Mouse (Mus musculus) kidney, adult 2 months (tissue): ENCODE results near the gene Gm10309. TPM values are rescaled to one million over a fixed set of nuclear protein-coding genes. Genes with fewer than 3 reads are reported as not detected.

Source experiments
- DNase-seq: peaks from one replicate; pipeline ENCODE4 v3.0.0; 2021
- H3K27ac ChIP-seq: fragments of 200-500 bp; 2 replicates; pipeline ENCODE4 v1.5.1; 2012; ENCODE audit warnings: low read depth, low read length, control low read depth, inconsistent platforms; ENCODE audit not compliant: insufficient read depth
- H3K27me3 ChIP-seq: fragments of 200-500 bp; replicated peaks from 2 replicates; pipeline ENCODE4 v1.6.1; 2012; ENCODE audit warnings: mild to moderate bottlenecking, moderate library complexity, low read length, inconsistent platforms; ENCODE audit not compliant: control insufficient read depth, insufficient read depth
- H3K36me3 ChIP-seq: fragments of 200-500 bp; 2 replicates; pipeline ENCODE4 v1.6.1; 2012; ENCODE audit warnings: mild to moderate bottlenecking, moderate library complexity, low read length, inconsistent platforms; ENCODE audit not compliant: control insufficient read depth, insufficient read depth
- H3K4me1 ChIP-seq: fragments of 200-500 bp; 2 replicates; pipeline ENCODE4 v1.6.1; 2011; ENCODE audit warnings: low read length; ENCODE audit not compliant: control insufficient read depth, insufficient read depth
- H3K4me3 ChIP-seq: fragments of 200-500 bp; 2 replicates; pipeline ENCODE4 v1.5.1; 2011; ENCODE audit warnings: mild to moderate bottlenecking, low read depth, low read length, control low read depth; ENCODE audit not compliant: insufficient read depth
- CTCF ChIP-seq: fragments of 200-500 bp; conservative IDR thresholded peaks from 2 replicates; pipeline ENCODE4 v1.5.1; 2011; ENCODE audit warnings: low read depth, mild to moderate bottlenecking, control low read depth, low read length, moderate library complexity, mixed read lengths; ENCODE audit not compliant: insufficient read depth, insufficient read length
- POLR2A ChIP-seq: fragments of 200-500 bp; IDR thresholded peaks from one replicate; pipeline ENCODE4 v1.6.1; 2011; ENCODE audit warnings: low read depth, low read length, control low read depth
- WGBS: fragments of 180-500 bp; shearing (Covaris S2); methylation state at CpG from one replicate; pipeline ENCODE4 v1.1.7; 2018; 5-methylcytosine and 5-hydroxymethylcytosine counted together
- polyA plus RNA-seq: library from polyadenylated mRNA; depleted of rRNA; stranded (reverse); fragments of >200 nt; gene quantifications from 2 replicates; pipeline ENCODE4 v1.2.3, GENCODE M21; 2012

The Gm10309 gene
- polyA plus RNA-seq, 1 experiment = 0.13 TPM

- 56% methylated on average over 10 of the region's 10 CpGs for whole genome bisulfite sequencing
- no peak overlapping the region for H3K4me3 ChIP-seq
- TF ChIP-seq POLR2A (no peak), CTCF (no peak)
- DNase-seq = peak; percentile 27
- no peaks in the 10 kb centered on the region for H3K36me3 ChIP-seq
- peaks cover 3% of the 10 kb centered on the region for H3K4me1 ChIP-seq
- no peaks in the 10 kb centered on the region for H3K27me3 ChIP-seq
- no peak overlapping the region for H3K27ac ChIP-seq
Measured at GRCm38 (mm10) chr17:86535096-86535495, 30.1 kb upstream of the Gm10309 start.

- TF ChIP-seq CTCF (no peak), POLR2A (no peak)
- 96% methylated on average over 11 of the region's 11 CpGs for WGBS
- Histone ChIP-seq H3K4me1 (peaks cover 9% of the 10 kb centered on the region), H3K27ac (no peak overlapping the region), H3K36me3 (no peaks in the 10 kb centered on the region), H3K27me3 (no peaks in the 10 kb centered on the region), H3K4me3 (no peak overlapping the region)
- DNase-seq = no peak
Measured at GRCm38 (mm10) chr17:86533549-86533851, 28.5 kb upstream of the Gm10309 start.

- peaks cover 9% of the 10 kb centered on the region for H3K4me1 ChIP-seq
- 78% methylated on average over 17 of the region's 17 CpGs for WGBS
- peak; percentile 48 for DNase-seq
Measured at GRCm38 (mm10) chr17:86532783-86533548, 27.9 kb upstream of the Gm10309 start.

GRCm38 (mm10) chr17:86531231-86531630 lies 26.2 kb upstream of the Gm10309 start:
- TF ChIP-seq POLR2A (no peak), CTCF (no peak)
- DNase-seq = no peak
- peaks cover 9% of the 10 kb centered on the region for H3K4me1 ChIP-seq
- H3K4me3 ChIP-seq = no peak overlapping the region
- 83% methylated on average over 6 of the region's 6 CpGs for WGBS
- no peaks in the 10 kb centered on the region for H3K36me3 ChIP-seq
- no peak overlapping the region for H3K27ac ChIP-seq
- no peaks in the 10 kb centered on the region for H3K27me3 ChIP-seq

More at GRCm38 (mm10) chr17:86532783-86533548, 27.9 kb upstream of the Gm10309 start:
- Histone ChIP-seq H3K36me3 (no peaks in the 10 kb centered on the region), H3K4me3 (no peak overlapping the region), H3K27ac (no peak overlapping the region), H3K27me3 (no peaks in the 10 kb centered on the region)
- TF ChIP-seq POLR2A (no peak), CTCF (no peak)

- H3K36me3 ChIP-seq = no peaks in the 10 kb centered on the region
- no peaks in the 10 kb centered on the region for H3K27me3 ChIP-seq
- peak; percentile 57 for DNase-seq
- H3K4me3 ChIP-seq = no peak overlapping the region
- peaks cover 9% of the 10 kb centered on the region for H3K4me1 ChIP-seq
- H3K27ac ChIP-seq = peak overlapping the region; percentile 70
- WGBS = 45% methylated on average over 4 of the region's 4 CpGs
- TF ChIP-seq CTCF (no peak), POLR2A (no peak)
Measured at GRCm38 (mm10) chr17:86529411-86529810, 24.4 kb upstream of the Gm10309 start.

GRCm38 (mm10) chr17:86529003-86529402 lies 24.0 kb upstream of the Gm10309 start:
- no peak overlapping the region for H3K4me3 ChIP-seq
- H3K4me1 ChIP-seq = peaks cover 9% of the 10 kb centered on the region
- DNase-seq = no peak
- TF ChIP-seq POLR2A (no peak), CTCF (no peak)
- no peaks in the 10 kb centered on the region for H3K36me3 ChIP-seq
- H3K27me3 ChIP-seq = no peaks in the 10 kb centered on the region
- peak overlapping the region; percentile 60 for H3K27ac ChIP-seq
- WGBS = 65% methylated on average over 10 of the region's 10 CpGs

- Histone ChIP-seq H3K27me3 (no peaks in the 10 kb centered on the region), H3K4me3 (no peak overlapping the region), H3K4me1 (peaks cover 9% of the 10 kb centered on the region), H3K27ac (no peak overlapping the region), H3K36me3 (no peaks in the 10 kb centered on the region)
- no peak for DNase-seq
- 85% methylated on average over 5 of the region's 5 CpGs for WGBS
- no peak for TF ChIP-seq POLR2A
- TF ChIP-seq CTCF = no peak
Measured at GRCm38 (mm10) chr17:86527298-86527697, 22.3 kb upstream of the Gm10309 start.
